Mouse (Mus musculus) liver, adult 2 months (tissue): ENCODE data around the gene Spry1. TPM values are rescaled to one million over a fixed set of nuclear protein-coding genes. Genes with fewer than 3 reads are reported as not detected.
"Not testable (repeated sequence)": the region's sequence is repeated elsewhere in the genome, so short reads cannot be mapped to it uniquely, and the experiment has no call there.

Source experiments
- DNase-seq: peaks from one replicate; pipeline ENCODE4 v3.0.0-alpha.2; 2011; ENCODE audit warnings: low read depth, low spot score; ENCODE audit errors: extremely low read depth
- H3K27ac ChIP-seq: fragments of 200-500 bp; replicated peaks from 2 replicates; pipeline ENCODE4 v1.5.1; 2012; ENCODE audit warnings: low read depth, mild to moderate bottlenecking, control low read depth, inconsistent platforms, low read length; ENCODE audit not compliant: insufficient read depth
- H3K27me3 ChIP-seq: fragments of 200-500 bp; 2 replicates; pipeline ENCODE4 v1.6.1; 2012; ENCODE audit warnings: mild to moderate bottlenecking, moderate library complexity, low read length, inconsistent platforms; ENCODE audit not compliant: control insufficient read depth, insufficient read depth
- H3K36me3 ChIP-seq: fragments of 200-500 bp; 2 replicates; pipeline ENCODE4 v1.6.1; 2012; ENCODE audit warnings: low read length, inconsistent platforms; ENCODE audit not compliant: control insufficient read depth, insufficient read depth
- H3K4me1 ChIP-seq: fragments of 200-500 bp; 2 replicates; pipeline ENCODE4 v1.6.1; 2011; ENCODE audit warnings: low read length; ENCODE audit not compliant: control insufficient read depth, insufficient read depth
- H3K4me3 ChIP-seq: fragments of 200-500 bp; 2 replicates; pipeline ENCODE4 v1.5.1; 2011; ENCODE audit warnings: low read depth, mild to moderate bottlenecking, control low read depth, low read length, moderate library complexity; ENCODE audit not compliant: insufficient read depth
- H3K79me2 ChIP-seq: fragments of 200-500 bp; 2 replicates; pipeline ENCODE4 v1.6.1; 2012; ENCODE audit warnings: inconsistent platforms, mild to moderate bottlenecking, low read length, moderate library complexity; ENCODE audit not compliant: control insufficient read depth, insufficient read depth
- H3K9ac ChIP-seq: fragments of 200-500 bp; 2 replicates; pipeline ENCODE4 v1.6.1; 2012; ENCODE audit warnings: low read depth, mild to moderate bottlenecking, control low read depth, inconsistent platforms, low read length
- CTCF ChIP-seq: fragments of 200-500 bp; IDR thresholded peaks from 2 replicates; pipeline ENCODE4 v1.5.1; 2011; ENCODE audit warnings: low read depth, low read length, control low read depth
- POLR2A ChIP-seq: fragments of 200-500 bp; IDR thresholded peaks from 2 replicates; pipeline ENCODE4 v1.6.1; 2011; ENCODE audit warnings: low read length, control low read depth; ENCODE audit not compliant: insufficient read depth; ENCODE audit errors: extremely low read depth
- WGBS: fragments of 180-500 bp; shearing (Covaris S2); methylation state at CpG from one replicate; pipeline ENCODE4 v1.1.7; 2018; 5-methylcytosine and 5-hydroxymethylcytosine counted together
- polyA plus RNA-seq: library from polyadenylated mRNA; depleted of rRNA; stranded (reverse); fragments of >200 nt; gene quantifications from 2 replicates; pipeline ENCODE4 v1.2.3, GENCODE M21; 2012; rRNA removed
- total RNA-seq: library from RNA; depleted of rRNA; stranded (reverse); fragments of >200 nt; gene quantifications from 2 replicates; pipeline ENCODE4 v1.2.3, GENCODE M21; 2014; rRNA removed

The Spry1 gene
- total RNA-seq (2.8 and 4.2 TPM in 2 replicates), polyA plus RNA-seq (5.5 and 5.9 TPM in 2 replicates)

DNA sequence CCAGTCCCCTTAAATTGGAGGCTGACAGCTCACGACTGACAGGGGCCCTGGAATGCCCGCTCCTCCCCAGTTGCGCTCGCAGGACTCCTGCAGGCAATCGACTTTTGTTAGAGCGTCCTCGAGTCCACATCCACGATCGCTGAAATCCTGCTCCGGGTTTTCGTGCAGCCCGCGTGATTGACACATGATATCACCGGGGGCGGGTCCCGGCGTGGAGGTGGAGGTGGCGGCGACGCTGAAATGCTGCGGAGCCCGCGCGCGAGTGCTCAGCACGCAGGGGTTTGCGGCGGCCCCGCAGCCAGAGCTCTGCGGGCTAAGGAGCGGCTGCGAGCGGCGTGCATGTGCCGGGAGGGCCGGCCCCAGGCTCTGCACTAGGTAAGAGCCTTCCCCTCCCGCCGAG, at the start of gene Spry1:
Gene Spry1, plus strand, starts transcription at position 258 of the 400 bp plus-strand sequence.
- H3K79me2 ChIP-seq, result 0 out of 2 replicates have a peak, but pooled peaks cover 4% of the 10 kb centered on the region
- peaks cover 2% of the 10 kb centered on the region; the same call in 1 of the 2 replicates for H3K4me1 ChIP-seq
- under 1% methylated on average over 38 of the region's 38 CpGs for WGBS
- peak within 1 kb of the TSS; percentile 85 for H3K4me3 ChIP-seq
- H3K27me3 ChIP-seq, result no peaks in the 10 kb centered on the region
- peak; percentile 75 for DNase-seq
- TF ChIP-seq CTCF, result 0 out of 2 replicates have a peak, but pooled peaks have one; percentile 4
- TF ChIP-seq POLR2A, result peak; percentile 59; the same call in 1 of the 2 replicates
- peak within 1 kb of the TSS; percentile 84 for H3K9ac ChIP-seq
- H3K36me3 ChIP-seq, result peaks cover 3% of the 10 kb centered on the region; the same call in 1 of the 2 replicates
- peak within 1 kb of the TSS; percentile 29 for H3K27ac ChIP-seq

DNA sequence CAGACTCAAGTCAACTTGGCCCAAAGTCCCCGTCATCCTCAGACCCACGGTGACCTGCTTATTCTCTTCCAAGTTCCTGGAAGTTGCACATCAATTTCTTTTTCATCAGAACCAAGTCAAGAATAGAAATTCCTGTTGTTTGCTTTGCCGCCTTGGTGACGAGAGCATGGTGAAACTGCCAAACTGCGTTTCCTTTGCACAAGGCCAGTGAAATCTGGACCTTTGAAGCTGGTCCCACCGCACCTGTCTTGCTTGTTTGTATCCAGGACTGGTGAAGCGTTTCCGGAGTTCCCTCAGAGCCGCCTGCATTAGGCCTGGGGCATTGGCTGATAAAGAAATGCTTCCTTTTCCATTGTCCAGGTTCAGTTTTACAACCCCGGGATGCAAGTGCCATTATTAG, 44.0 kb upstream of the Spry1 start:
- TF ChIP-seq CTCF (no peak), POLR2A (no peak)
- Histone ChIP-seq H3K4me1 (no peaks in the 10 kb centered on the region), H3K36me3 (no peaks in the 10 kb centered on the region), H3K79me2 (no peaks in the 10 kb centered on the region), H3K4me3 (no peak overlapping the region), H3K9ac (no peak overlapping the region), H3K27me3 (no peaks in the 10 kb centered on the region), H3K27ac (no peak overlapping the region)
- no peak for DNase-seq
- WGBS, result 56% methylated on average over 10 of the region's 10 CpGs

DNA sequence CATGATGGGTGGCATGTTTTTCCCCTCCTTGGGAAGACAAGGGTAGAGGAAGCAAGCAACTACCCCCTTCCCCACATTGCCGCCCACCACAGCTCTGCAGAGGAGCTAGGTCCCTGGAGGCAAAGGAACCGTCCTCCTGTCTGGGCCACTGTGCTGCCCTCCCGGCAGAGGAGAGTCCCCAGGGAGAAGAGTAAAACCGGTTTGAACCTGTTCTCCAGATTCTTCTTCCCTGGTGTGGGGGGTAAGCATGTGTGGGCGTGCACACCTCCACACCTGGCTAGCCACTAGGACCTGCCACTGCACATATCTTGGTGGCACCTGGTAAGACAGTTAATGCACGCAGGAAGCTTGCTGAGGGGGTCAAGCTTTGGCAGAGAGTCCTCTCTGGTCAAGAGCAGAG, 43.2 kb upstream of the Spry1 start:
- Histone ChIP-seq H3K27me3 (no peaks in the 10 kb centered on the region), H3K27ac (no peak overlapping the region), H3K4me3 (no peak overlapping the region), H3K9ac (no peak overlapping the region), H3K79me2 (no peaks in the 10 kb centered on the region), H3K4me1 (no peaks in the 10 kb centered on the region), H3K36me3 (no peaks in the 10 kb centered on the region)
- TF ChIP-seq POLR2A, result no peak
- no peak for TF ChIP-seq CTCF
- WGBS, result 78% methylated on average over 6 of the region's 6 CpGs
- no peak for DNase-seq

DNA sequence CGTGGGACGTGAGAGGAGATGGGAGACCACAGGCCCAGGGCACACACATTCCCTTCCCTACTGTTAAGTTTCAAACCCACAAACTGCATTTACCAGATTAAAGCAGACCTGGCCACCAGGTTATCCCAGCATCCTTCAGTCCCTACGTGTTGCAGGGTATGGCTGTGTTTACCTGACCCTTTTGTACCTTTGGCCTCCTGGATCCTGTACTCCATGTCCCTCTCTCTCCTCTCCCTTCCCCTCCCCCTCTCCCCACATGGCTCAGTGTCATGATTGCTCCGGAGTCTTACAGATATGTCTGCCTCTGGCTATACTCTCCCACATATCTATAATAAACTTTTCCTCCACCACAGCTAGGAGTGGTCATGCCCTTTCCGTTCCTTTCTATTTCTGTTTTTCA, 42.5 kb upstream of the Spry1 start:
- Histone ChIP-seq H3K9ac (no peak overlapping the region), H3K4me3 (no peak overlapping the region), H3K36me3 (no peaks in the 10 kb centered on the region), H3K27ac (no peak overlapping the region), H3K4me1 (no peaks in the 10 kb centered on the region), H3K27me3 (no peaks in the 10 kb centered on the region), H3K79me2 (no peaks in the 10 kb centered on the region)
- WGBS, result 51% methylated on average over 5 of the region's 5 CpGs
- no peak for DNase-seq
- TF ChIP-seq CTCF, result no peak
- TF ChIP-seq POLR2A, result no peak

DNA sequence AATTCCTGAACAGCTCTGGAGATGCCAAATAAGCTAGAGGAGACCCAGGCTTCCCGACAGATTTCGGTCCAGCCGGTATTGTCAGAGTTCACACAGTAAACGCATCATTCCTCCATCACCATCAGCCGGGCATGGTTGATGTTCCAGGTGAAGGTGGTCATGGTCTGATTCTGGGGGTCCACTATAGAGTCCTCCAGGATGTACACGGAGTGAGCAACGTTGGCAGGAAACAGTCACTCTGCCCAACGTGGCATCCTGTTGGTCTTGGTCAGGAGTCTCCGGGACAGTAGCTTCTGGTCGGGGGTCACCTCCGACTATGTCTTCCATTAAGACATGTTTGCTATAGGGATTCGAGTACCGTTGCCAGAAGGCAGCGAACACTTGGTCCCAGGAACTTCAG, 40.1 kb upstream of the Spry1 start:
- not testable (repeated sequence) for DNase-seq, H3K79me2 ChIP-seq, H3K9ac ChIP-seq, H3K27me3 ChIP-seq, H3K4me3 ChIP-seq, H3K27ac ChIP-seq, H3K4me1 ChIP-seq, H3K36me3 ChIP-seq
- WGBS, result 90% methylated on average over 14 of the region's 14 CpGs

DNA sequence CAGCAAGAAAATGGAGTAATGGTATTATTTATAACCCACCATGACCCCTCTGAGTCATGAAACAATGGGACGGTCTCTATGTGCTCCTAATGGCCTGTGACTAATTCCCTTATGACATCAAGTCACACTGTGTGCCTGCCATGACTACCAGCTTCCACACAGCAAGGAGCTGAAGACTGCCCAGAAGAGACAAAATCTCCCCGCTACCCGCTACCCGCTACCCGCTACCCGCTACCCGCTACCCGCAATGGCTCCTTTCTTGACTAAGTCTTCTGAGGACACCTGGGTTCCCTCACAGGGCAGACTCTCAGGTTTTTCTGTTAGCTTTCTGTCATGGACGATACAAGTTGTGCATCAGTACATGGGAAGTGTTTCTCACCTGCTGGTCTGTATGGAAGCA, 37.4 kb upstream of the Spry1 start:
- Histone ChIP-seq H3K27ac (no peak overlapping the region), H3K4me3 (no peak overlapping the region), H3K36me3 (no peaks in the 10 kb centered on the region), H3K9ac (no peak overlapping the region), H3K79me2 (no peaks in the 10 kb centered on the region), H3K4me1 (no peaks in the 10 kb centered on the region), H3K27me3 (no peaks in the 10 kb centered on the region)
- TF ChIP-seq POLR2A (no peak), CTCF (no peak)
- WGBS, result 98% methylated on average over 9 of the region's 9 CpGs
- DNase-seq, result no peak
